Mouse (Mus musculus) spleen, adult 2 months (tissue): Measurements from ENCODE around the gene Gm27029.

Experiments used
- CTCF ChIP-seq: fragments of 200-500 bp; IDR thresholded peaks from 2 replicates; pipeline ENCODE4 v1.5.1; 2011; ENCODE audit warnings: mild to moderate bottlenecking, inconsistent platforms; ENCODE audit not compliant: insufficient read depth, insufficient read length, insufficient replicate concordance; ENCODE audit errors: extremely low read depth
- POLR2A ChIP-seq: fragments of 200-500 bp; IDR thresholded peaks from 2 replicates; pipeline ENCODE4 v1.6.1; 2011; ENCODE audit warnings: low read depth, low read length, inconsistent platforms

- TF ChIP-seq CTCF = no peak
- TF ChIP-seq POLR2A = no peak
These were observed 57.2 kb downstream of the Gm27029 start, which contains the start of gene G6pc for GRCm38 (mm10) chr11:101367326-101367935.
